Comparison of ENCODE assay signal across 7 mouse cellular contexts in the genomic region with DNA sequence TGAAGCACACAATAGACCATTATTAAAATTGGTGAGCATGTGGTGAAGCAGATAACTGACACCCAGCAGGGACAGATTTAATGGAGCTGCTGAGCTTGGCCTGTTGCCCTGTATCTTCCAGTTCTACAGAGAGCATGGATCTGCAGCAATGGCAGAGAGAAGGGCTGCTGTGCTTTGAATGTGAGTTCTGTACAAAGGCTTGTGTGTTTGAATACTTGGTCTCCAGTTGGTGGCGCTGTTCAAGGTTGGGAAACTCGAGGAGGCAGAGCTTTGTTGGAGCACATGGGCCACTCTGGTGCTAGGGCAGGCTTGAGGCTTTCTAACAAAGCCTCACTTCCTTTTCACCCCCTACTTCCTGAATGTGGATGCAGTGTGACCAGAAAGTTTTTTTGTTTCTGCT.
DNase-seq lines count a peak whose midpoint lies in the region; ATAC-seq and TF ChIP-seq lines count a peak whose summit lies in the region.

No protein-coding gene starts in this region.

- no peaks in the 10 kb centered on the region for H3K4me1 ChIP-seq in forebrain, postnatal 0 days (ENCODE audit: insufficient read depth)
- 0 out of 2 replicates have a peak, but pooled peaks cover 3% of the 10 kb centered on the region for H3K4me1 ChIP-seq in midbrain, embryonic 10.5 days

- TF ChIP-seq CTCF in forebrain, postnatal 0 days (IDR thresholded peaks at IDR 0.05; ENCODE audit: low read depth): peak; percentile 58

- H3K4me2 ChIP-seq in forebrain, postnatal 0 days (ENCODE audit: low read depth): no peak overlapping the region

- no peaks in the 10 kb centered on the region for H3K36me3 ChIP-seq in forebrain, postnatal 0 days (ENCODE audit: insufficient read depth)
- no peaks in the 10 kb centered on the region for H3K36me3 ChIP-seq in midbrain, embryonic 10.5 days

- peak; percentile 39 for DNase-seq in ZHBTc4 (ENCODE audit: low read depth, low spot score)
- DNase-seq in cerebellum, adult 18-20 months: peak; percentile 78 to 80
- peak; percentile 60 for DNase-seq in forebrain, postnatal 0 days
- DNase-seq in midbrain, embryonic 10.5 days (ENCODE audit: low spot score): peak; percentile 36
- DNase-seq in kidney, adult 11 months: no peak
- DNase-seq in urinary bladder, postnatal 4 days (ENCODE audit: low spot score in 2 of 2): no peak
- no peak for DNase-seq in lung, postnatal 36 days

- H3K9ac ChIP-seq in forebrain, postnatal 0 days: no peak overlapping the region

- ATAC-seq in forebrain, postnatal 0 days: peak; percentile 59; the same call in 1 of the 2 replicates

- peak overlapping the region; percentile 17; the same call in 1 of the 2 replicates for H3K27ac ChIP-seq in forebrain, postnatal 0 days (ENCODE audit: low read depth, low read length)
- H3K27ac ChIP-seq in midbrain, embryonic 10.5 days (replicated peaks): no peak overlapping the region

- H3K4me3 ChIP-seq in forebrain, postnatal 0 days (ENCODE audit: low read depth, low read length): no peak overlapping the region
- no peak overlapping the region for H3K4me3 ChIP-seq in midbrain, embryonic 10.5 days

- no peaks in the 10 kb centered on the region for H3K9me3 ChIP-seq in forebrain, postnatal 0 days (ENCODE audit: low read length)
- no peaks in the 10 kb centered on the region for H3K9me3 ChIP-seq in midbrain, embryonic 10.5 days (replicated peaks)

- WGBS in forebrain, postnatal 0 days: 2% methylated on average over 2 of the region's 2 CpGs
- 19% methylated on average over 2 of the region's 2 CpGs for WGBS in midbrain, embryonic 10.5 days

- H3K27me3 ChIP-seq in forebrain, postnatal 0 days (ENCODE audit: insufficient read depth, low read length): no peaks in the 10 kb centered on the region
- H3K27me3 ChIP-seq in midbrain, embryonic 10.5 days (ENCODE audit: low read depth, poor library complexity, severe bottlenecking): no peaks in the 10 kb centered on the region

Comparison
In these comparisons a context has a peak if more than half of its experiments do, and no peak if none do; other contexts are left out.
1. DNase-seq: peak in ZHBTc4 (single experiment), cerebellum, adult 18-20 months (2 of 2), forebrain, postnatal 0 days (single experiment) and midbrain, embryonic 10.5 days (single experiment); none in kidney, adult 11 months (single experiment), urinary bladder, postnatal 4 days (0 of 2) and lung, postnatal 36 days (single experiment).